Mouse (Mus musculus) liver, embryonic 11.5 days (tissue): Measurements from ENCODE around the gene Ubr7. TPM values are rescaled to one million over a fixed set of nuclear protein-coding genes. Genes with fewer than 3 reads are reported as not detected.

ENCODE experiments used
- ATAC-seq: fragments of 200-750 bp; cut with Nextera tagmentation; replicated peaks from 2 replicates; pipeline ENCODE4 v1.8.0; 2017; ENCODE audit warnings: moderate number of reproducible peaks, mild to moderate bottlenecking, moderate TSS enrichment, moderate library complexity; ENCODE audit not compliant: low FRiP score
- DNase-seq: peaks from one replicate; pipeline ENCODE4 v3.0.0-alpha.2; 2017; ENCODE audit warnings: low spot score
- H3K27ac ChIP-seq: fragments of 300-500 bp; sonication (generic); 2 replicates; pipeline ENCODE4 v1.5.1; 2014; ENCODE audit warnings: mild to moderate bottlenecking, low read depth, low read length, control low read depth
- H3K27me3 ChIP-seq: fragments of 300-500 bp; sonication (generic); replicated peaks from 2 replicates; pipeline ENCODE4 v1.6.1; 2014; ENCODE audit warnings: low read length, mixed read lengths; ENCODE audit not compliant: control insufficient read depth, insufficient read depth
- H3K36me3 ChIP-seq: fragments of 300-500 bp; sonication (generic); 2 replicates; pipeline ENCODE4 v1.6.1; 2014; ENCODE audit warnings: mild to moderate bottlenecking, low read length, moderate library complexity, mixed read lengths; ENCODE audit not compliant: control insufficient read depth, insufficient read depth
- H3K4me1 ChIP-seq: fragments of 300-500 bp; sonication (generic); replicated peaks from 2 replicates; pipeline ENCODE4 v1.6.1; 2014; ENCODE audit warnings: low read length, mixed read lengths; ENCODE audit not compliant: control insufficient read depth, insufficient read depth
- H3K4me2 ChIP-seq: fragments of 300-500 bp; sonication (generic); 2 replicates; pipeline ENCODE4 v1.6.1; 2014; ENCODE audit warnings: mild to moderate bottlenecking, control low read depth, moderate library complexity
- H3K4me3 ChIP-seq: fragments of 300-500 bp; sonication (generic); 2 replicates; pipeline ENCODE4 v1.5.1; 2014; ENCODE audit warnings: low read depth, low read length, control low read depth
- H3K9ac ChIP-seq: fragments of 300-500 bp; sonication (generic); 2 replicates; pipeline ENCODE4 v1.6.1; 2014; ENCODE audit warnings: low read depth, low read length, control low read depth
- H3K9me3 ChIP-seq: fragments of 300-500 bp; sonication (generic); 2 replicates; pipeline ENCODE4 v1.6.1; 2016; ENCODE audit warnings: low read length, inconsistent platforms, mixed read lengths; ENCODE audit not compliant: control insufficient read depth
- WGBS: fragments of 180-500 bp; shearing (Covaris S2); extraction: QIAGEN DNeasy Blood & Tissue Kit; methylation state at CpG from one replicate; pipeline ENCODE4 v1.1.7; 2014; 5-methylcytosine and 5-hydroxymethylcytosine counted together
- polyA plus RNA-seq: library from polyadenylated mRNA; unstranded; fragments of >200 nt; fragmentation: Nextera tagmentation; extraction: Ambion mirVana; gene quantifications from 2 replicates; pipeline ENCODE4 v1.2.1, GENCODE M21; 2014

The Ubr7 gene
- polyA plus RNA-seq, 1 experiment from 2014 or later = 53.3 TPM

- ATAC-seq (no peak), DNase-seq (no peak)
- H3K9me3 ChIP-seq = no peaks in the 10 kb centered on the region
- no peak overlapping the region for H3K4me2 ChIP-seq
- H3K4me3 ChIP-seq = no peak overlapping the region
- H3K27me3 ChIP-seq = no peaks in the 10 kb centered on the region
- no peak overlapping the region for H3K27ac ChIP-seq
- H3K4me1 ChIP-seq = no peaks in the 10 kb centered on the region
- no peaks in the 10 kb centered on the region for H3K36me3 ChIP-seq
- no peak overlapping the region for H3K9ac ChIP-seq
- 68% methylated on average over 1 of the region's 1 CpGs for WGBS
Measured at GRCm38 (mm10) chr12:102827119-102827518, 69.4 kb downstream of the Ubr7 start.

Other genes with a start within 250 kb of the Ubr7 start
- 0.88 and 1.5 TPM in 2 replicates for gene Chga, start 203.0 kb upstream of the Ubr7 start, polyA plus RNA-seq
- 5.8 and 7.3 TPM in 2 replicates for gene Itpk1, start 53.0 kb upstream of the Ubr7 start, polyA plus RNA-seq
- 18.3 and 18.4 TPM in 2 replicates for gene Moap1, start 14.3 kb upstream of the Ubr7 start, polyA plus RNA-seq
- gene Tmem251, start 14.2 kb upstream of the Ubr7 start, polyA plus RNA-seq = 12.6 and 14.0 TPM in 2 replicates
- not detected in 2 replicates for gene Gm28051, start 202 bp upstream of the Ubr7 start, polyA plus RNA-seq
- 31.0 and 36.8 TPM in 2 replicates for gene Gon7, start 164 bp upstream of the Ubr7 start, polyA plus RNA-seq
- 17.5 and 19.1 TPM in 2 replicates for gene Gm20604, start 705 bp downstream of the Ubr7 start, polyA plus RNA-seq
- gene Btbd7, start 120.5 kb downstream of the Ubr7 start, polyA plus RNA-seq = 9.8 and 11.1 TPM in 2 replicates
- gene Cox8c, start 141.3 kb downstream of the Ubr7 start, polyA plus RNA-seq = not detected in 2 replicates
- gene Unc79, start 190.9 kb downstream of the Ubr7 start, polyA plus RNA-seq = 0.04 and 0.23 TPM in 2 replicates